Comparison of ENCODE assay signal across 8 mouse cellular contexts in genomic region chr14:52104677-52105285, GRCm38 (mm10). TPM values are rescaled to one million over a fixed set of nuclear protein-coding genes. Genes with fewer than 3 reads are reported as not detected.
A peak's percentile ranks its signal among the peaks of the same experiment; 100 is the strongest.
DNase-seq lines count a peak whose midpoint lies in the region; ATAC-seq and TF ChIP-seq lines count a peak whose summit lies in the region.

No protein-coding gene starts in this region.

- DNase-seq in cerebellum, adult 2 months: peak in 1 of 2 experiments; percentile 36
- DNase-seq in cerebellum, postnatal 14 days: no peak
- DNase-seq in testis, postnatal 14 days (ENCODE audit: low spot score): no peak
- DNase-seq in liver, embryonic 11.5 days (ENCODE audit: low spot score): no peak
- no peak for DNase-seq in adrenal gland, adult 2 months
- DNase-seq in adrenal gland, postnatal 25 days: no peak
- no peak for DNase-seq in cerebellum, postnatal 36 days

- no peaks in the 10 kb centered on the region; the same call in 1 of the 2 replicates for H3K4me1 ChIP-seq in cerebellum, adult 2 months (ENCODE audit: control insufficient read depth, insufficient read depth, low read length)
- H3K4me1 ChIP-seq in testis, adult 2 months (ENCODE audit: control insufficient read depth, insufficient read depth, low read length): peaks cover 2% of the 10 kb centered on the region; the same call in 1 of the 2 replicates
- peaks cover 22% of the 10 kb centered on the region for H3K4me1 ChIP-seq in liver, embryonic 11.5 days (replicated peaks; ENCODE audit: control insufficient read depth, insufficient read depth, low read length)

- TF ChIP-seq POLR2A in cerebellum, adult 2 months (IDR thresholded peaks at IDR 0.05; ENCODE audit: borderline replicate concordance, insufficient read depth, low read length): no peak
- TF ChIP-seq POLR2A in testis, adult 2 months (IDR thresholded peaks at IDR 0.05; ENCODE audit: control insufficient read depth, low read depth, low read length): no peak

- H3K9ac ChIP-seq in liver, embryonic 11.5 days (ENCODE audit: low read depth, low read length): peak overlapping the region; percentile 74

- H3K27me3 ChIP-seq in cerebellum, adult 2 months (ENCODE audit: control insufficient read depth, insufficient read depth, low read length): no peaks in the 10 kb centered on the region
- no peaks in the 10 kb centered on the region for H3K27me3 ChIP-seq in testis, adult 2 months (ENCODE audit: control insufficient read depth, insufficient read depth, low read length)
- H3K27me3 ChIP-seq in liver, embryonic 11.5 days (replicated peaks; ENCODE audit: control insufficient read depth, insufficient read depth, low read length): no peaks in the 10 kb centered on the region

- peak overlapping the region; percentile 49 for H3K4me3 ChIP-seq in cerebellum, adult 2 months (replicated peaks; ENCODE audit: insufficient read depth, low read depth, low read length)
- H3K4me3 ChIP-seq in testis, adult 2 months (ENCODE audit: control insufficient read depth, low read depth, low read length): peak overlapping the region; percentile 100
- peak overlapping the region; percentile 99 for H3K4me3 ChIP-seq in liver, embryonic 11.5 days (ENCODE audit: low read depth, low read length)

- TF ChIP-seq CTCF in cerebellum, adult 2 months (IDR thresholded peaks at IDR 0.05; ENCODE audit: borderline replicate concordance, insufficient read depth, low read depth, low read length): no peak; the same call in 1 of the 2 replicates
- no peak for TF ChIP-seq CTCF in testis, adult 2 months (IDR thresholded peaks at IDR 0.05; ENCODE audit: control insufficient read depth, insufficient read depth, insufficient replicate concordance, low read depth, low read length)

- H3K27ac ChIP-seq in cerebellum, adult 2 months (ENCODE audit: insufficient read depth, low read length): peak overlapping the region; percentile 85
- peak overlapping the region; percentile 99 for H3K27ac ChIP-seq in testis, adult 2 months (ENCODE audit: control insufficient read depth, insufficient read depth, low read depth, low read length)
- peak overlapping the region; percentile 93 for H3K27ac ChIP-seq in liver, embryonic 11.5 days (ENCODE audit: low read depth, low read length)

- 28% methylated on average over 7 of the region's 7 CpGs for WGBS in cerebellum, adult 2 months
- 39% methylated on average over 7 of the region's 7 CpGs for WGBS in liver, embryonic 11.5 days

- H3K36me3 ChIP-seq in testis, adult 2 months (ENCODE audit: control insufficient read depth, insufficient read depth, low read length): no peaks in the 10 kb centered on the region; the same call in 1 of the 2 replicates
- no peaks in the 10 kb centered on the region; the same call in 1 of the 2 replicates for H3K36me3 ChIP-seq in liver, embryonic 11.5 days (ENCODE audit: control insufficient read depth, insufficient read depth, low read length)

- peak overlapping the region; percentile 72 for H3K4me2 ChIP-seq in liver, embryonic 11.5 days

- no peaks in the 10 kb centered on the region for H3K9me3 ChIP-seq in liver, embryonic 11.5 days (ENCODE audit: control insufficient read depth, low read length)

- ATAC-seq in liver, embryonic 11.5 days (replicated peaks; ENCODE audit: low FRiP score): no peak

RNA-seq across cellular contexts. Expression of gene Hnrnpc, which starts 1.0 kb away (rescaled TPM):
- polyA plus RNA-seq in cerebellum, adult 2 months (2012; rRNA removed): 254 and 281 TPM in 2 replicates
- polyA plus RNA-seq in testis, adult 2 months (2012; rRNA removed): 55.9 and 64.2 TPM in 2 replicates
- 698 and 737 TPM in 2 replicates for polyA plus RNA-seq in liver, embryonic 11.5 days (2014; fragmentation: Nextera tagmentation; extraction: Ambion mirVana)
- 100 to 1,000 TPM; 240 to 298 TPM for total RNA-seq in adrenal gland, adult 2 months (2021)
- 24.4 and 40.6 TPM in 2 replicates for polyA plus RNA-seq in adrenal gland, adult 2 months (2012; rRNA removed)
- total RNA-seq in adrenal gland, postnatal 25 days (2021): 235 and 281 TPM in 2 replicates

RNA-seq across cellular contexts. Expression of gene Rpgrip1, which starts 5.7 kb away (rescaled TPM):
- 1.1 and 1.2 TPM in 2 replicates for polyA plus RNA-seq in cerebellum, adult 2 months (2012; rRNA removed)
- polyA plus RNA-seq in testis, adult 2 months (2012; rRNA removed): 387 and 406 TPM in 2 replicates
- 103 and 111 TPM in 2 replicates for polyA plus RNA-seq in liver, embryonic 11.5 days (2014; fragmentation: Nextera tagmentation; extraction: Ambion mirVana)
- total RNA-seq in adrenal gland, adult 2 months (2021): 1 to 10 TPM in 1 of 2 experiments, under 1 TPM in 1; 0.26 to 1.2 TPM
- polyA plus RNA-seq in adrenal gland, adult 2 months (2012; rRNA removed): 0.33 and 0.55 TPM in 2 replicates
- 0.38 and 0.73 TPM in 2 replicates for total RNA-seq in adrenal gland, postnatal 25 days (2021)

Comparison
In these comparisons a context has a peak if more than half of its experiments do, and no peak if none do; other contexts are left out.
1. H3K4me3 ChIP-seq: peak in every context shown above with its lines; median percentile 100 in testis, adult 2 months; 99 in liver, embryonic 11.5 days; 49 in cerebellum, adult 2 months.
2. RNA of gene Rpgrip1, which starts 5.7 kb away (polyA plus RNA-seq): 387 to 406 TPM in testis, adult 2 months and 103 to 111 TPM in liver, embryonic 11.5 days; 1.1 to 1.2 TPM in cerebellum, adult 2 months and 0.33 to 0.55 TPM in adrenal gland, adult 2 months; every median in the first group is over 10 times any median in the second.
3. Peak in every context shown above with its lines, with median percentiles within 50 percentile points of each other: H3K27ac ChIP-seq.